Mouse (Mus musculus) splenic B cell, adult 2 months (primary cell): ENCODE measurements around the gene Svs1.
"Not testable (repeated sequence)": the region's sequence is repeated elsewhere in the genome, so short reads cannot be mapped to it uniquely, and the experiment has no call there.

Experiments used
- DNase-seq: peaks from one replicate; pipeline ENCODE4 v3.0.0-alpha.2; 2011; ENCODE audit warnings: low read depth, low spot score
- H3K27me3 ChIP-seq: 2 replicates; pipeline ENCODE4 v1.6.1; 2012; ENCODE audit warnings: mild to moderate bottlenecking, low read length, moderate library complexity, mixed read lengths; ENCODE audit not compliant: control insufficient read depth, poor library complexity, insufficient read depth, severe bottlenecking
- H3K36me3 ChIP-seq: 2 replicates; pipeline ENCODE4 v1.6.1; 2012; ENCODE audit warnings: mild to moderate bottlenecking, low read length, moderate library complexity, mixed read lengths; ENCODE audit not compliant: control insufficient read depth, poor library complexity, insufficient read depth, severe bottlenecking

Svs1 gene

DNA sequence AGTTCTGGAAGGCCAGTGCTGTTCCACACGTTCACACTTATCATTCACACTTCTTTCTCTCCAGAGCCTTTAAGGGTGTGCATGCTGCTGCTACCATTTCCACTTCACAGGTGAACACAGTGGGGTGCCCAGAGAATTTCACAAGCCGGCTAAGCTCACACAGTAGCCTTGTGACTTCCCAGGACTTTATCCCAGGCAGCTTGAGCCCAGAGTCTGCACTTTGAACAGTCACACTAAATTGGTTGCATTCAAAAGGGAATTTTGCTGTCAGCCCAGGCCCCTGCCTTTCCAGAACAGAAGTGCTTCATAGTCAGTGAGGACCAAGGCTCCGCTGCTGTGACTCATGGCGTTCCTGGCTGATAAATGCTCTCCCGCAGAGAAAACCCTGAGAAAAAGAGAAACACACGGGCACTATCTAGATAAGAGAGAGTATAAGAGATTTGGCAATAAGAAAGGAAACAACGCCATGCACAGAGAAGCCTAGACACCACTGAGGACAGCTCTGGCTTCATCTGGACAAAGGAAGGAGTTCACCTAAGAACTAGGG is at the start of gene Svs1:
Gene Svs1 (plus strand): TSS at position 418 of the 547 bp plus-strand sequence.
- H3K36me3 ChIP-seq, result no peaks in the 10 kb centered on the region
- H3K27me3 ChIP-seq, result no peaks in the 10 kb centered on the region
- DNase-seq, result no peak

DNA sequence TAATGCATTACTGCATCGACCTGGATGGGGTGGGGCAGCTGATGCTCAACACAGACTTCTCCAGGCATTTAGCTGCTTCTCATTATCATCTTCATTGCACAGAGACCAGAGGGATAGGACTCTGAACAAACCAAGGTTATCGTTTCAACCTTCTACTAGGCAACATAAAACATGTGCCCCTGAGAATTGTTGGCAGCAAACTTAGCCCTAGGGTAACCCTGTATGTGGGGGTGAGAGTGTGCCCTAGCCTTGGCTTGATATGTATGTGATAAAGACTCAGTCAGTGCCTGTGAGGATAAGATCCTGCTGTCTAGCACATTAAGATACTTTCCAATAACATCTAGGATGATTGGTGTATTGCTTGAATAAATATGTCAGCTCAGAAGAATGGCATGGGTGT is 37.1 kb upstream of the Svs1 start:
- Histone ChIP-seq H3K27me3 (no peaks in the 10 kb centered on the region), H3K36me3 (no peaks in the 10 kb centered on the region)
- DNase-seq, result no peak

DNA sequence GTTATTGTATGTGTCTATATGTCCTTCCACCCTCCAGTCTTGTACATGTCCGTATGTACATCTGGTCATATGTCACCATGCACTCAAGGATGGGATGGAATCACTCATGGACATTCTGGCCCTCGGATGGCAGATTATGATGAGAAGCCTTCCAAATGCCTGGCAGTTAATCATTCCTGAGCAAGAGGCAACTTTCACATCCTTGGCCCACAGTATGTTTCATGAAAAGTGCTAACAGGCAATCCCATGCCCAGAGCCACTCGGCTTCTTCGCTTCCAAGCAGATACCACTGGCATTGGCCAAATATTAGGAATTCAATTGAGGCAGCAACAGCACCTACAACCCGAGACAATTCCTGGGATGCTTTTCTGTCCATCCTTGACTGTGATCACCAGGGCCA is 36.0 kb upstream of the Svs1 start:
- Histone ChIP-seq H3K27me3 (no peaks in the 10 kb centered on the region), H3K36me3 (no peaks in the 10 kb centered on the region)
- DNase-seq, result no peak

DNA sequence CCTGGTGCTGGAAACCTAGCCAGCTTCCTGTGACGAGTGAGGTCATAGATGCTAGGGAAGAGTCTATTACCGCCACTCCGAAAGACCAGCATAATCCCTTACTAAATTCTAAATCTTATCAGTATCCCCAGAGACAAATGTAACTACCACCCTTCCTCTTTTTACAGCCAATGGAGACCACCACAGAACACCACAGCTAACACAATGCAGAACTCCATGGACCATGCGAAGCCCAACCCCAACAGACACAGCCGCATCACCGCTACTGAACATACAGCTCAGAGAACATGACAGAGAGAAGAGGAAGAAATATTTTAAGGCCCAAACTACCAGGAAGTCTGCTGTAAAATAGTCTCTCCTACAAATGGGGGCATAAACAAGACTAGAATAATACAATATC is 35.0 kb upstream of the Svs1 start:
- Histone ChIP-seq H3K36me3 (no peaks in the 10 kb centered on the region), H3K27me3 (no peaks in the 10 kb centered on the region)
- DNase-seq, result no peak

DNA sequence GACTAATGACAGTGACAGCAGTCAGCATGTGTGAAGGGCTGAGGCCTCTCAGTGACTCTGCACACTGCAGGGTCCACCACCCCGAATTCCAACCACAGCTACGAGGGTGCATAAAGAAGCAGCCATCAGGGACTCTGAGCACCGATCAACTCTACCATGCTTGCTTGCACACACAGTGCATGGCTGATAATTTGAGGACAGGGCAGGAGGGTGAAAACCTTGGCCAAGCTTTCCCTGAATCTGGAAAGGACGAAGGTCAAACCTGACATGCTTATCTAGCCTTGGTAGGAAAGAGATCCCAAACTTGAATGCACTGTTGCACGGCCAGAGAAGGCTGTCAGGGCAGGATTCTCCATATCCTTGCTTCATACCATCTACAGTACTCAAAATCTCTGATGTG is 33.4 kb upstream of the Svs1 start:
- DNase-seq, result no peak

DNA sequence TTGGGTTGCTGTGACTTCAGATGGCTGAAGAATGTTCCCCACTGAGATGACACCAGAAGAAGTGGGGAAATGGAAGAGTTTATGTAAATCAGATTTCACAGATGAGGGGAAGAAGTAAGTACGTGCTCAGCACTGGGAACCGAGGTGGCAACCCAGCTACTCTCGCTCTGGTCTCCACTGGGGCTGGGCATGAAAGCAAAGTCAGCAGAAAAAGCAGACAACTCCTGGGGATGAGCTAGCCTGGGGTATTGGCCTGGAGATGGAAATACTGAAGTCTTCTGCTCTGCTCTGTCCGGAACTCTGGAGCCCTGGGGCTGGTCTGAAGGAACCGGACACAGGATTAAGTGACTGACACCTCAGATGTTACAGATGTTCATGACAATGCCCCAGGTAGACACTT is 32.5 kb upstream of the Svs1 start:
- no peaks in the 10 kb centered on the region for H3K36me3 ChIP-seq

More for the DNA sequence above, 33.4 kb upstream of the Svs1 start:
- Histone ChIP-seq H3K27me3 (no peaks in the 10 kb centered on the region), H3K36me3 (no peaks in the 10 kb centered on the region)

DNA sequence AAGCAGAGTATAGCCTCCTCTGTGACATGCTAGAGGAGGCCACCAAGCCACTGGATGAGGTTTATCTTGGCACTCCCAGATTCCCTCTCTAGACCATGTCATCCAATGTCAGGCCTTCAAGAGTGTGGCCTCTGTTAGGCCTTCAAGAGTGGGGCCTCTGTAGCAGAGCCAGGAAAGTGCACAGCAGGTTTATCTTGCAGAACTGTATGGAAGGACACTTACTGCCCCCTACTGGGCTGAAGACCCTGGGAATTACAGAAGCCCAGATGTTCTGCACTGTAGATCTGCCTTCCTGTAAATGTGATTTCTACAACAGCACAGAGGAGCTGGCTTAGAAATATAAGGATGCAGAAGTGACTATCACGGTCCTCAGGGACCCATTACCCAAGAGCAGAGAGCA is 31.7 kb upstream of the Svs1 start:
- Histone ChIP-seq H3K36me3 (no peaks in the 10 kb centered on the region), H3K27me3 (no peaks in the 10 kb centered on the region)
- peak; percentile 53 for DNase-seq

More for the DNA sequence above, 32.5 kb upstream of the Svs1 start:
- H3K27me3 ChIP-seq, result no peaks in the 10 kb centered on the region
- DNase-seq, result no peak

DNA sequence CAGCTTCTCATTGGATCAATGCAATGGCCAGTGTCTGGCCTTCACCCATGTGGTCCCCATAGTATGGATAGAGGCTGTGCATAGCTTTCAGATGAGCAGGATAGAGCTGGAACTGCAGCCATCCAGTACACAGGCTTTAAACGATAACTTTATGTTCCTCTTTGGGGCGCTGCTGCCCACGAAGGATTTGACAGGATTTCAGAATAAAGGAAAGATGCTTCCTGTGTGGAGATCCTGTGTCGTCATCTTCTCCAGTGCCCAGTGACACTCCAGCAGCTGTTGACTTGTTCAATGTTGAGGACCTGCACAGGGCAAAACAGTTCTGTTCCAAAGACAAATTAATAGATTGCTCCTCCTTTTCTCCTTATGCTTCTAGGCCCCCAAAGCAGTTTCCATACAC is 29.9 kb upstream of the Svs1 start:
- DNase-seq, result no peak
- Histone ChIP-seq H3K36me3 (no peaks in the 10 kb centered on the region), H3K27me3 (no peaks in the 10 kb centered on the region)

DNA sequence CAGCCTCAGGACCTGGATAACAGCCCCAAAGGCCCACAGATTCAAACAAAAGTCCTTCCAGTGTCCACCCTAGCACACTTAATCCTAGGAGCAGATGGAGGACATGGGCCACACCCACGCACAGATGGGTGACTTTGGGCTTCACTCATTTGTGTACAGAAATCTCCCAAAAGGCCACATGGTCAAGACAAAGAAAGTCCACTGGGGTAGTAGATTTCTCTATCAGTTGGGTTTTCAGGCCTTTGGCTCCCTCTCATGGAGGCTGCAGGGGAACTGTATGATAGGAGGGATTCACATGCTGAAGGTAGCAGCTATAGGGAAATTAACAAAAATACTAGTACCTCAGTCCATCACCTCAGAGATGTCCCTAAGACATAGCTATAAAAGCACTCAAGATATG is 28.6 kb upstream of the Svs1 start:
- no peak for DNase-seq
- Histone ChIP-seq H3K36me3 (no peaks in the 10 kb centered on the region), H3K27me3 (no peaks in the 10 kb centered on the region)

DNA sequence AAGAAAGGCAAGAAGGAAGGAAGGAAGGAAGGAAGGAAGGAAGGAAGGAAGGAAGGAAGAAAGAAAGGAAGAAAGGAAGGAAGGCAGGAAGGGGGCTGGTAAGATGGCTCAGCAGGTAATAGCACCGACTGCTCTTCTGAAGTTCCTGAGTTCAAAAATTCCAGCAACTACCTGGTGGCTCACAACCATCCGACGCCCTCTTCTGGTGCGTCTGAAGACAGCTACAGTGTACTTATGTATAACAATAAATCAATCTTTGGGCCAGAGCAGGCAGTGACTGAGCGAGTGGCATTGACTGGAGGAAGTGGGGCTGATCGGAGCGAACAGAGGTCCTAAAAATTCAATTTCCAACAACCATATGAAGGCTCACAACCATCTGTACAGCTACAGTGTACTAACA is 27.5 kb upstream of the Svs1 start:
- H3K27me3 ChIP-seq, DNase-seq, H3K36me3 ChIP-seq: not testable (repeated sequence)

DNA sequence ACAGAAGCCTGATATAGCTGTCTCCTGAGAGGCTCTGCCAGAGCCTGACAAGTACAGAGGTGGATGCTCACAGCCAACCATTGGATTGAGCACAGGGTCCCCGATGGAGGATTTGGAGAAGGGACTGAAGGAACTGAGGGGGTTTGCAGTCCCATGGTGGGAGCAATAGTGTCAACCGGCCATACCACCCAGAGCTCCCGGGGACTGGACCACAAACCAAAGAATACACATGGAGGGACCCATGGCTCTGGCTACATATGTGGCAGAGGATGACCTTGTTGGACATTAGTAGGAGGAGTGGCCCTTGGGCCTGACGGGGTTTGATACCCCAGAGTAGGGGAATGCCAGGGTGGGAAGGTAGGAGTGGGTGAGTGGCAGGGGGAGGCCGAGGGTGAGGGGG is 20.0 kb upstream of the Svs1 start:
- not testable (repeated sequence) for H3K36me3 ChIP-seq, DNase-seq, H3K27me3 ChIP-seq

DNA sequence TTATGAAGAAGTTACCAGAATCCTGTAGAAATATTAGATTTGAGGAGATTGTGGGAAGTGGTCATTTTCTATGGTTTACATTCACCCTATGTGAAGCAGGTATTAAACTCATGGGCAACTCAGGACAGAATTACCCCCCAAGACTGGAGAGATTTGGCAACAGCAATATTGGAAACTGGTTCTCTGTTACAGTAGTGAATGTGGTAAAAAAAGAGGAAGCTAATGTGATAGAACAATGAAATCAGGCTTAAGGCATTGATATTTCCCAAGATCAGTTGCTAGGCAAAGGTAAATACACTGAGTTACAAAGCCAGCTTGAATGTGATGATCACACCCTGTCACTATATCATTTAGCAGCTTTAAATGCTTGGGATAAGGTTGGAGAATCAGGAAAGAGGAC is 18.8 kb upstream of the Svs1 start:
- Histone ChIP-seq H3K36me3 (no peaks in the 10 kb centered on the region), H3K27me3 (no peaks in the 10 kb centered on the region)
- DNase-seq, result no peak

DNA sequence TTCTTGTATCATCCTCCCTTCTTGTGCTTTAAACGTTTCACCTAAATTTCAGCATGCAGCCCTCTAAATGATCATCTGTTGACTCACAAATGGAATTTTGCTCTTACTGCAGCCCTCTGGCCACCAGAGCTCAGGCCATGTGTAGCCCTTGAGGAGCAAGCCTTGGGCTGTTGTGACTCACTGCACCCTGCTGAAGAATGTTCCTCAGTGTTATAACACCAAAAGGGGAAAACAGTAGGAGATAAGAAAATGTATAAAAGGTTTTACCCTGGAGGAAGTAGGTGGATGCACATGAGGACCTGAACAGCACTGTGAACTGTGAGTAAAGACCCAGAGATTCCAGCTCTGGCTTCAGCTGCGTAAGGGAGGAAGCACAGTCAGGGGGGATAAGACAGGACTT is 12.0 kb upstream of the Svs1 start, which contains the start of gene Doxl2:
Gene Doxl2 (plus strand): TSS at position 301 of the 400 bp plus-strand sequence.
- DNase-seq, result no peak
- H3K27me3 ChIP-seq, result no peaks in the 10 kb centered on the region
- H3K36me3 ChIP-seq, result no peaks in the 10 kb centered on the region

DNA sequence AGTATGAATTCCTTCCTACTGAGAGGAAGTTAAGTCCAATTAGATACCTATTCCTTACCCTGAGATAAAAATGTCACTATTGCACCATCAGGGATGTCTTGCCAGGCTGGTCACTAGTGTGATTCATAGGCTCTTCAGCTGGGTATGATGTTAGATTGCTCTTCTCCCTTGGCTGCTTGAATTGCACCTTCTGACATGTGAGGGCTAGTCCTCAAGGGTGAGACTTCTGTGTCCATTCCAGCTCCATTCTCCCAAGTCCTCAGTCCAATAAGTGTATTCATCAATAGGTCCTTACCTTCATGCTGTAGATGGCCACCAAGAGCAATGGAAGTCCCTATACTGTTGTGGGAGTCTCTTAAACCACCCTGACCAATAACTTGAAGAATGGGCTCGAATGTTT is 7.0 kb upstream of the Svs1 start:
- Histone ChIP-seq H3K36me3 (no peaks in the 10 kb centered on the region), H3K27me3 (no peaks in the 10 kb centered on the region)
- no peak for DNase-seq

DNA sequence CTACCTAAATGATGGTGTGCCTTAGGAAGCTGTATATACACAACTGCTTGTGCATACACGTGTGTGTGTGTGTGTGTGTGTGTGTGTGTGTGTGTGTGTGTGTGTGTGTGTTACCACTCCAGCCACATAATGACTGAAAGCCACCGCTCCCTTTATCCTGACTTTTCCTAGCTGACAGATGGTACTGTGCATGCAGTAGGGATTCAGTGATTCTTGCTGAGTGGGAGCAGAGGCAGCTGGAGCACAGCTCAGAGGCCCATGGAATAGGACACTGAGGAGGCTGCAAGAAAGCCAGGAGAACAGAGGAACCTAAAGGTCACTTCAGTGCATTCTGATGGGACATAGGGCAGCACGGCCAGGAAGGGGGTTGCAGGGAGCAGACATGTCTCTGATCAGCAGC is 4.4 kb upstream of the Svs1 start:
- no peak for DNase-seq
- Histone ChIP-seq H3K27me3 (no peaks in the 10 kb centered on the region), H3K36me3 (no peaks in the 10 kb centered on the region)

DNA sequence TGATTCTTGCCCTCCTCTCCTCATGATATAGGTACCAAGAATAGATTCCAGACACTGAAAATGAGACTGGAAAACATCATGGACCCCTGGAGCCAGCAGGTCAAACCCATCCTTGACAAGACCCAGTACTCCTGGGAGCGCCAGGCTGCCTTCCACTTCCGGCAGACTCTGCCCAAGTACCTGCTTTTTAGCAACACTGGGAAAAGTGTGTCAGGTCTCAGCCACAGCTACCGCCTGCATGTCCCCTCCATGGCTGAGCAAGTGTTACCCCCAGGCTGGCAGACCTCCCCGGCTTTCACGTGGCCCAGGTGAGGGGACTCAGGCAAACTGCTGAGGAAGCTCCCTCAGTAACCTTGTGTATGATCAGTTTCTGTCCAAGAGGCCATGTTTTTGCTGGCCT is 3.3 kb downstream of the Svs1 start:
- Histone ChIP-seq H3K36me3 (no peaks in the 10 kb centered on the region), H3K27me3 (no peaks in the 10 kb centered on the region)
- DNase-seq, result no peak
